Mouse (Mus musculus) kidney, postnatal 10 days (tissue): Measurements from ENCODE around the gene Clspn.

Source experiments
- DNase-seq: peaks from one replicate; pipeline ENCODE4 v3.0.0; 2021; ENCODE audit warnings: mixed read lengths

Gene Clspn

GRCm38 (mm10) chr4:126639339-126639738, 82.6 kb downstream of the Clspn start:
- no peak for DNase-seq

- DNase-seq = no peak
Measured at GRCm38 (mm10) chr4:126641901-126642300, 85.2 kb downstream of the Clspn start.
